In genomic region chr1:118492811-118493210, GRCm38 (mm10) we compare ENCODE assay signal across 13 mouse cellular contexts.
A peak's percentile ranks its signal among the peaks of the same experiment; 100 is the strongest.
DNase-seq lines count a peak whose midpoint lies in the region; ATAC-seq and TF ChIP-seq lines count a peak whose summit lies in the region.
"Had no signal": no experiment of that assay in that cellular context is flagged by ENCODE, and none has a peak within 500 bp of the region (broad histone marks: within the 10 kb centered on the region; RNA-seq: fewer than 3 reads in every experiment).

No protein-coding gene starts in this region.

- peak; percentile 33 for DNase-seq in CD4-positive, CD25-positive, alpha-beta regulatory T cell, adult 2 months (ENCODE audit: low read depth, low spot score)
- no peak for DNase-seq in heart, postnatal 0 days (ENCODE audit: low spot score)
- DNase-seq in heart, postnatal 4 days: no peak
- DNase-seq in thymus, postnatal 14 days: peak; percentile 15
- DNase-seq in thymus, postnatal 25 days: no peak
- no peak for DNase-seq in cerebellum, adult 9-11 months
- DNase-seq: cerebellum, adult 11 months; kidney, adult 11 months; thymus, postnatal 36 days had no signal

- peaks cover 25% of the 10 kb centered on the region for H3K4me1 ChIP-seq in heart, postnatal 0 days (ENCODE audit: control insufficient read depth, insufficient read depth)
- H3K4me1 ChIP-seq in neural tube, embryonic 15.5 days: peaks cover 10% of the 10 kb centered on the region; the same call in 1 of the 2 replicates

- no peak overlapping the region for H3K4me3 ChIP-seq in heart, postnatal 0 days (ENCODE audit: low read depth, low read length)
- H3K4me3 ChIP-seq in neural tube, embryonic 15.5 days (replicated peaks): no peak overlapping the region
- H3K4me3 ChIP-seq: erythroblast, embryonic 14.5 days; limb, embryonic 15.5 days had no signal

- no peak for ATAC-seq in CD4-positive, CD25-positive, alpha-beta regulatory T cell, adult 4 months
- ATAC-seq in heart, postnatal 0 days (ENCODE audit: insufficient read depth, low read depth): no peak
- ATAC-seq in neural tube, embryonic 15.5 days (ENCODE audit: low FRiP score): no peak

- peak; percentile 45 for TF ChIP-seq CTCF in heart, postnatal 0 days (IDR thresholded peaks at IDR 0.05; ENCODE audit: low read depth)

- no peak for TF ChIP-seq EP300 in heart, postnatal 0 days (IDR thresholded peaks at IDR 0.05; ENCODE audit: low read depth)

- H3K9me3 ChIP-seq in heart, postnatal 0 days (replicated peaks; ENCODE audit: control insufficient read depth, low read length): no peaks in the 10 kb centered on the region
- H3K9me3 ChIP-seq in neural tube, embryonic 15.5 days (replicated peaks): no peaks in the 10 kb centered on the region
- H3K9me3 ChIP-seq: limb, embryonic 15.5 days had no signal

- H3K9ac ChIP-seq in heart, postnatal 0 days (replicated peaks; ENCODE audit: low read depth, low read length): no peak overlapping the region
- H3K9ac ChIP-seq in neural tube, embryonic 15.5 days (replicated peaks): no peak overlapping the region
- H3K9ac ChIP-seq: limb, embryonic 15.5 days had no signal

- peaks cover 10% of the 10 kb centered on the region for H3K36me3 ChIP-seq in heart, postnatal 0 days (replicated peaks; ENCODE audit: control insufficient read depth, insufficient read depth, low read length)
- peaks cover 5% of the 10 kb centered on the region for H3K36me3 ChIP-seq in neural tube, embryonic 15.5 days

- 58% methylated on average over 3 of the region's 3 CpGs for WGBS in heart, postnatal 0 days
- 92% methylated on average over 3 of the region's 3 CpGs for WGBS in neural tube, embryonic 15.5 days

- peak overlapping the region; percentile 39 for H3K27ac ChIP-seq in heart, postnatal 0 days (ENCODE audit: low read depth)
- no peak overlapping the region for H3K27ac ChIP-seq in neural tube, embryonic 15.5 days (replicated peaks)
- H3K27ac ChIP-seq: limb, embryonic 15.5 days had no signal

- no peaks in the 10 kb centered on the region for H3K27me3 ChIP-seq in heart, postnatal 0 days (ENCODE audit: control insufficient read depth, insufficient read depth, low read length)
- no peaks in the 10 kb centered on the region for H3K27me3 ChIP-seq in neural tube, embryonic 15.5 days (replicated peaks)
- H3K27me3 ChIP-seq: limb, embryonic 15.5 days had no signal

- no peak overlapping the region for H3K4me2 ChIP-seq in heart, postnatal 0 days (ENCODE audit: low read depth, low read length)
- H3K4me2 ChIP-seq in neural tube, embryonic 15.5 days: no peak overlapping the region
- H3K4me2 ChIP-seq: limb, embryonic 15.5 days had no signal

Comparison
In these comparisons a context has a peak if more than half of its experiments do, and no peak if none do; other contexts are left out.
1. DNase-seq: peak in CD4-positive, CD25-positive, alpha-beta regulatory T cell, adult 2 months (single experiment) and thymus, postnatal 14 days (single experiment); none in heart, postnatal 0 days (single experiment), heart, postnatal 4 days (single experiment), thymus, postnatal 25 days (single experiment) and cerebellum, adult 9-11 months (single experiment).